Mouse (Mus musculus): ENCODE measurements around the gene Ccdc78. TPM values are rescaled to one million over a fixed set of nuclear protein-coding genes. Genes with fewer than 3 reads are reported as not detected.
"Not testable (repeated sequence)": the region's sequence is repeated elsewhere in the genome, so short reads cannot be mapped to it uniquely, and the experiment has no call there.

Ccdc78 gene
- total RNA-seq, 2 experiments from 2014 or later, result not detected

DNA sequence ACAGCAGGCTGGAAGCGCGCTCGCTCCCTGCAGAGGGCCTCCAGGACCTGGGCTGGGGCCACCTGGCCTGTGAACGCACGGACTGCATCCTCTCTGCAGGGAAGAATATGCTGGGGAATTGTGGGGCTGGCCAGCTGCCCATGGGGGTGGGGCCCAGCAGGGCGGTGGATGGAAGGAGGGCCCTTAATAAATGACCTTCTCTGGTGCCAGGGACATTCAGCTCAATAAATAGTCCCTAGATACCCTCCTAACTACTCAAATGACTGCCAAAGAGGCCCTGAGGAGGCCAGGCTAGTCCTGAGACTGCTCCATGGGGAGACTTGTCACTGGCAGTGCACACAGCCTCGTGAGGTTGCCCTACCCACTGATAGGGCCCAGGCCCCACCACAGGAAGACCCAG, 3.3 kb upstream of the Ccdc78 start:
- DNase-seq, result peak; percentile 36

DNA sequence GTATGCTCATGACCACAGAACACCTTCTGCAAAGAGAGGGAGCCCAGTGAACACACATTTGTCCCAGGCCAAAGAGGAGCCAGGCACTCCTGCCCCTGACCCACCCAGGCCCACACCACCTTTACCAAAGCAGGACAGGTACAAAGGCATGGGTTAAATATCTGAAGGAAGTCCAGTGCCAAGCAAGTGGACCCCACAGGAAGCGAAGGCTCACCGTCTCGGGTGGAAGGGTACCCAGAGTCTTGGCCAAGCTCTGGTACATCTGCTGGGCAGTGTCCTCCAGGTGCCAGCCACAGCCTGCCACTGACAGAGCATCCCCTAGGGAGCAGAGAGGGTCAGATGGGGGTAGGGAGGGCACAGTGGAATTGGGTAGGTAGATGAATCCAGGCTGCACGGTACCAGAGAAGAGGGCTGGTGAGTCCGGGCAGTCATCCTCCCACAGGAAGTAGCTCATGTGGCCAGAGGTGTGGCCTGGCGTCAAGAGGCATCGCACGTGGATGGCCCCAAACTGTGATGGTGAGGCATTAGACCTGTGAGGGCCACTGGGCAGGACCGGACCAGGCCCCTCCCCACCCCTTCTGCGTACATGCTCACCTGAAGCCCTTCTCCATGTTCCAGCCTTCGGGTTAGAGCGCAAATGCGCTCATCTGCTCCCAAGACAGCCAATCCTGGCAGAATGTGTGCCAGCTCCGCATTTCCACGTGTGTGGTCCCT, 2.4 kb upstream of the Ccdc78 start:
- no peak for DNase-seq

DNA sequence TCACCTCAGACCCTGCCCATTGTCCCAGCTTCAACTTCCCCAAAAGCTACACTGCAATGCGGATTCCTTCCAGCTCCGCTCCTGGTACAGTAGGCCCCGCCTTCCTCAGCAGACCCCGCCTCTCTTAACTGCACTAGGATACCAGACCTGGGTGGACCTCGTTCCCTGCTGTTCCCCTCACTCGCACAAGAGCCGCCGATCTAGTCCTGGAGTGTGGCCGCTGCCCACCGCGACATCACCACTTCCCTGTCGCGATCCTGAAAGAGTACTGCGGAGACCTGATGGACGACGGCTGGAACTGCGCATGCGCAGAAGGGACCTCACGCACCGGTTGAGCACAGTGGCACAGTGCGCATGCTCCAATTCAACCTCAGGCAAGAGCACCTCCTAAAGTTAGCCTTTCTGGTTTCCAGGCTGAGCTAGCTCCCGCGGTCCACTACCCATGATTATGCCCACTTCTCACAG, 1.1 kb upstream of the Ccdc78 start, which contains the start of gene Haghl:
Haghl (minus strand) TSS at position 393 of the 465 bp plus-strand sequence.
- peak; percentile 90 for DNase-seq

DNA sequence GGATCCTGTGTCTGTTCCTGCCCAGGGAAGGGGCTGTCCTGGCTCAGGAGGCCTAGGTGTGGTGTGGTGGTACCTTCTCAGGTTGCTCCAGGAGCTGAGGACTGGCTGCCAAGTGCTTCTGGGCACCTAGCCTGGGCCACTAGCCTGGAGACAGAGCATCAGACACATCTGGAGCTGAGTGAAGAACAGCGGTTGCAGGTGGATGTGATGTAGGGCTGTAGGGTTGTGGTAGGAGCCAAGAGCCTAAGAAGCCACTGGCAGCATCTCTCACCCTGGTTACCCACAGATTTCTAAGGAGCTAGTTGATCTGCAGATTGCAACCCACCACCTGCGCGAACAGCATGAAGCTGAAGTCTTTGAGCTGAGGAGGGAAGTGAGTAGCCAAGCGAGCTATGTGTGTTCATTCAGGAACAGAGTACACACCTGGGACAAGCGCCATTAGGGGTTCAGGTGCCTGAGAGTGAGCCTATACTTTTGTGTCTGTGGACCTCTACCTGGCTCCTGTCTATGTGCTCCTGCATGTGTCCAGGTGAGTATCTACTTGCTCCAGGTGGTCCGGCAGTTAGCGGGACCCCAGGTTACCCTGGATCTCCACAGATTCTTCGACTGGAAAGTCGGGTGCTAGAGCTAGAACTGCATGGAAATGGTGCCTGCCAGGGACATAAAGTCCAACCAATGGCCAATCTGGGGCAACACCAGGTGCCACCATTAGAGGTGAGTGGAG, 563 bp downstream of the Ccdc78 start:
- DNase-seq, result no peak

DNA sequence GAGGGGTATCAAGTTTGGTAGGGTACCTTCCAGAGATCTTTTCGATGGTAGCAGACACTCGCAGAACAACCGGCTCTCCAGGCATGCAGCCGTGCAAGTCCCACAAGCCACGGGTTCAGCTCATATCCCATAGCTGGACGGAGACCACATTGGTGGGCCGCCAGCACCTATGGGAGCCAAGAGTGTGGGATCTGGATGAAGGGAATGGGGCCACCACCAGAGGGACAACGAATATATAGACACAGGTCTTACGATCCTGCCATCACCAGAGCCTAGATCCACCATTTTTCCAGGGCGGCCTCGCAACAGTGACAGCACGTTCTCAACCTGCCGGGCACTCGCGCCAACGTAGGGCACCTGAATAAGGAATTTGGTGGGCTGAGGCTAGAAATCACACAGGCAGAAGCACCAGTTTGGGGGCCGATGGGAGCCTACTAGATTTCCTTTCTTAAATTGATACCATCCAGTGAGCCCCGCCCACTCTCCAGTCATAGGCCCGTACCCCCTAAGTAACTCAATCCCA, 5.0 kb downstream of the Ccdc78 start:
- DNase-seq, result no peak

DNA sequence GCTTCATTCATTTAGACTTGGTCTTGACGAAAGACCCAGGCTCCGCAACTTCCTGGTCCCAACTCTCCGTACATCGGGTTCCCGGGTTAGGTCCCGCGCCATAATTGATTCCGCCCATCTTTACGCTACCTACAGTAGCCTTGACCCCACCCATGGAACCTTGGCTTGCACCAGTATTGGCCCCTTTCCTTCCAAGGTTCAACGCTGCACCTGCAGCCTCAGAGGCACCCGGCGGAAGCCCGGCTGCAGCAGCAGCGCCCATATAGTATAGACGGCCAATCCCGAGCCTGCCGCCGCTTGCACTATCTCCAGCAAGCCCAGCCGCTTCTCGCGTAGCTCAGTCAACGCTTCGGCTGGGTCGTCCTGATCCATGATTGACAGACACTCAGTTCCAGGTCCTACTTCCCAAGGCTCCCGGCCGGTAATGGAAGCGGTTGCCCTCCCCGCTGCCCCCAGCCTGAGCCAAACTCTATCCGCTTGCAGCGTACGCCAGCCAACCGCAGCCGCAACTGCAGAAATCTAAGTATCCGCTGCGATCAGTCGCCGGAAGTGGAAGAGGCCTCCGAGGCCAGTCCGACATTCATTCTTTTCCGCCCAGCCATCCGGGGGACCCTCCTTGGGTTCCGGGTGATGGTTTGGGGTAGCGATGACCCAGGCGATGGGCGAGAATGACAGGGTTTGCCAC, 5.6 kb downstream of the Ccdc78 start:
- DNase-seq, result peak; percentile 77

DNA sequence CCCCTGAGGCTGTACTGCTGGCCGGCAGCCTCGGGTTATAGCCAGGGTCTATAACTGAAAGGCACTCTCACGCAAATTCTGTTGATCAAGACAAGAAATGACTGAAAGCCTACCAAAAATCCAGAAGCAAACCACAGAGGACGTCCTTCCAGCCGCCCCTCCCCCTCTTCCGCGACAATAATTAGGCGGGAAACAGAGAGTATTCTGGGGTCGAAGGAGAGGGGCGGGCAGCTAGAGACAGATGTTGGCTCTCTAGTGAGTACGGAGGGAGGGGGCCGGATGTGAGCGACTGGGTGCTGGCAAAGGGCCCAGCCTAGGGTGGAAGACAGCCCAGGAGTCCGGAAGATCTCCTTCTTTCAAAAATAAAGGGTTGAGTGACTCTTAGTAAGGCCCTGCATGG, 6.2 kb downstream of the Ccdc78 start, which contains the start of gene Fam173a:
Fam173a (minus strand) TSS at position 287 of the 400 bp plus-strand sequence.
- DNase-seq, result peak; percentile 76

DNA sequence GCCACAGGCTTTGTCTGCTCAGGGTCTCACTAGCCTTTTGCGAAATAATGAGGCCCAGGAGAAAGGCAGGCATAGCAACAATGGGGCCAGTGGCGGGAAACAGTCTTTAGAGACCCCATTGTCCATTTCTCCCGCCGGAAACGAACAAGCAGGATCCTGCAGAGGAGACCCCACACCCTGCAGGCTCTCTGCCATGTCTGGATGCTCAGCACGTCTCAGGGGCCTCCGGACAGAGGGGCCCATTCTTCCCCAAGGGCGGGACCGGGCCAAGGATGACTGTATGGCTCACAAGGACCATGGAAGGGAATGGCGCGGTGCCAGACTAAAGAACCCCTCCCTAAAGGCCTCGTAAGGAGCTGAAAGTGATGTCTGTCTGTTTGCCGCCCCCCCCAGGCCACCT, 7.8 kb downstream of the Ccdc78 start:
- DNase-seq, result no peak

DNA sequence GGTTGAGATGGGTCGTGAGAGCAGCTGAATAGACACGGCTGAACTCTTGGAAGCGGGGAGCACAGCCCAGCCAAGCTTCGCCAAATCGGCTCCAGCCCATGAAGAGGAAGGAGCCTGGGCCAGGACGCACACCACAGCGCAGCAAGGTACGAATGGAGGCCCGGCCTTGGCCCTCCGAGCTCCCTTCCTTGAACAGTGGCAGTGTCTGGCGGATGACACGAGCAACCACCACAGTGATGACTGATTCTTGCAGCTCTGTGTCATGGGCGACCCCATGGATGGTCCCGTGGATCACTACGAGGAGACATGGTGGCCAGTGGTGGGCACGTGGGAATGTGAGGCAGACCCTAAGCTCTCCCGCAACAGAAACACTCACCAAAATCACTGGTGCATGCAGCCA, 8.6 kb downstream of the Ccdc78 start:
- DNase-seq, result no peak

DNA sequence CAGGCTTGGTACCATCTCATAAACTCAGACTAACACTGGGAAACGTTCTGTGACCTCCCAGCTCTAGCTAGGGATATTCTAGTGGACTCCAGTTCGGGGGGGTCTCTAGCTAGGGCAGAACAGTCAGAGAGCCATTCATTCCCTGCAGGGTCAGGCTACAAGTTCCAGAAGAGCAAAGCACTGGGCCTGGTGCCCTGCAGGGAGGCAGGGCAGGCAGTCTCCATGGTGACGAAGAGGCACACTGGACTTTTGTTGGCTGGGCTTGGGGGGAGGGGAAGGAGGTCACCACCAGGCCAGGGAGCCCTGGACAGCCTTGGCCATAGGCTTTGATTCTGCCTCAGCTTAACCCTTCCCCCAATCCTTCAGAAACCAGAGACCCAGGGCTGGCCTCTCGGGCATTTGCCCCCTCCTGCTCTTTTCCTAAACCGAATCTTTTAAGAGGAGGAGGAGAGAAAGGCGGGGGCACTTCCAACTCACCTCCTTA, 9.3 kb downstream of the Ccdc78 start, which contains the start of gene AC134908.4:
AC134908.4 (minus strand) TSS at position 51 of the 484 bp plus-strand sequence.
- no peak for DNase-seq

DNA sequence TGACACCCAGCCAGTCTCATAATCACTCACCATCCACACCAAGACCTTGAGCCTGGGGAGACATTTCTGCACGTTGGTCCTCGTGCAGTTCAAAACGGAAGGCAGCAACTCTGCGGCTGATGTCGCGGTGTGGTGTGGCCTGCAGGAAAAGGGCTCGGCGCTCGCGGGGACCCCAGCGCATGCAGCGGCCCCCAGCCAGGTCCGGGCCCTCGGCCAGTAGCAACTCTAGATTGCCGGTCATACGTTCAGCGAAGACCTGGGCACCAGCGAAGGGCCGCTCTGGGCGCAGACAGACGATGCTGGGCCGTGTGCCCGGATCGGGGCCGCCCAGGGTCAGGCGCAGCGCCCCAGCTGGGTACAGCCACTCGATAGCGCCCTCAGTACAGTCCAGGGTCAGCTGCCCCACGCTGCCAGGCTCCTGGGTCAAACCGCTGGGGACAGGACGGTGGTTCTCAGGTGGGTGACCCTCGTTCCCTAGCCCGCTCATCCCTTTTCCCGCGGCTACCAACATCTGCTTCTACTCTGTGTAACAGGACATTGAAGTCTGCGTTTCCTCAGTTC, 9.9 kb downstream of the Ccdc78 start:
- DNase-seq, result peak; percentile 76

DNA sequence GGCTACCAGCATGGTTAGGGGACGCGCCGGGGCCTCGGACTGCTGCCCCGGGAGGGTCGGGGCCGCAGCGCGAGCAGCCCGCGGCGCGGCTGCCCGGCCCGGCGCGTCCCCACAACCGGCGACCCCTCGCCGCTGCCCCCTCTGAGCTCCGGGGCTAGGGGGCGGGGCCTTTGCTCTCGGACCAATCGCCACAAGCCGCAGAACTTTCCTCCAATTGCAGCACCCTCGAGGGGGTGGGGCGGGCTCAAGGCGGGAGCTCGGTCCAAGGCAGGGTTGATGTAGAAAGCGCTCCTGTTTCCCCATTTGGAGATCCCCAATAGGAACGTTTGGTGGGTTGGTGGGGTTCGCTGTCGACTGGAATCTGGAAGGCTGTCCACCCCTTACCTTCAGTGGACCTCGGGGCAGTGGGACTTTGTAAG, 10.6 kb downstream of the Ccdc78 start, which contains the start of gene Metrn:
Metrn (minus strand) TSS at position 186 of the 419 bp plus-strand sequence.
- peak; percentile 89 for DNase-seq

DNA sequence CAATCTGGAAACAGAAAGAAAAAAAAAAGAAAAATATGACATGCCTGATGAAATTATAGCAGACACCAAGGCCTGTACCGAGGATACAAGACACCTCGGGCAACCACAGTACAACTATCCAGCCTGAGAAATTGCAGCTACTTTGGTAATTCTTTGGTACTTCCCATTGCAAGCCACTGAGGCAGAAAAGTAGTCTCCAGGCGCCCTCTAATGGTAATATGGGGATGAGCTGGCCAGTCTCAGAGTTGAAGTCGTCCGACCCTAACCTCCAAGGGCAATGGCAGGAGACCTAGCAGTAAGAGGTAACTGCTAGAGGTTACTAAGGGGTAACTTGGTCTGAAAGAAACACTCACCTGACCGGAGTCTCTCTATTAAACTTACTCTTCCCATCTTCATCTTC, 14.6 kb downstream of the Ccdc78 start:
- DNase-seq, result no peak

DNA sequence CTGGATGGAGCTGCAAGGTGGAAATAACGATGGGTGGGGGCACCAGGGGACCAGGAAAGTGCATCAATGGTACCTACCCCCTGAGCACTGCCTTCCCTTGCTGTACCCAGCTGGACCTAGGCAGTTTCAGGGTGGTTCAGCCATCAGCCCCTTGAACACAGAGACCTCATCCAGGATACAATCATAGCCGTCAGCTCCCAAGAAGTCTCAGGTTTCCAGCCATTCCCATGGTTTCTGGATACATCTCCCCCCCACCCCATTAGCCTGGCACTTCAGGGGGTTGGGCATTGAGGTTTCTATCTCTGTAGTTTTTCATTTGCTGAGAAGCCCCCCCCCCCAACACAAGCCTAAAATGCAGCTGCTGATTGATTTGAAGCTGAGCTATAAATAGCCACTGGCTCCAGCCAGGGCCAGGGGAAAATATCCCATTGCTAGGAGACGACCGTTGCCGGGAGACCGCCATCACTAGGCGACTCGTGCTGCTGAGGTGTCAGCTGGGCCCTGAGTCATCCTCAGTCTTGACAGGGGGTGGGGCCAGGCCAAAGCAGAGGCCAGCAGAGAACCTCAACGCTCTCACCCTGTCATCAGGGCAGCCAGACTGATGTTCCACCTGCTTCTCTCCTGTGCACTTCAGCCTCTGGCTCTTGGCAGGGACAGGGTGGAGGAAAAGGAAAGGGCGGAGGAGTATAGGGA, 16.6 kb downstream of the Ccdc78 start:
- DNase-seq, result peak; percentile 55

DNA sequence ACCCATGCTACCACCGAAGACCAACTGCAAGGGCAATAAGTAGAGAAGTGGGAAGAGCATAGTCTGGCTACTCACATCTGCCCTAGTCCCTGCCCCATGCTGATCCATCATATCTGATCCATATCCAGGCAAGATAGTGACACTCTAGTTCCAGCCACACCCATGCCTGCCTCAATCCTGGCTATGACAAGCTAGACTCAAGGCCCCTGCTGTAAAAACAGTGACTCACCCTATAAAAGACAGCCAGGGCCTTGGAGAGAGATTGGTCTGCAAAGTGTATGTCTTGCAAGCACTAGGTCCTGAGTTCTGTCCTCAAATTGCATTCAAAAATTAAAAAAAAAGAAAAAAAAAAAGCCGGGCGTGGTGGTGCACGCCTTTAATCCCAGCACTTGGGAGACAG, 20.1 kb downstream of the Ccdc78 start:
- DNase-seq, result no peak

DNA sequence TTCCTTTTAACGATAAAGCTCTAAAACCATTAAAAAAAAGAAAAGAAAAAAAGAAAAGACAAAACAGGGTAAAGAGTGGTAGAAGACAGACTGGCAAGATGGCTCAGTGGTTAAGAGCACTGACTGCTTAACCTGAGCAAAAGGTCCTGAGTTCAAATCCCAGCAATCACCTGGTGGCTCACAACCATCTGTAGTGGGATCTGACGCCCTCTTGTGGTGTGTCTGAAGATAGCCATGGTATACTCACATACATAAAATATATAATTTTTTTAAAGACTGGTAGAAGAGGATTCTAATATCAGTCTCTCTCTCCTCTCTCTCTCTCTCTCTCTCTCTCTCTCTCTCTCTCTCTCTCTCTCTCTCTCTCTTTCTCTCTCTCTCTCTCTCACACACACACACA, 21.1 kb downstream of the Ccdc78 start:
- DNase-seq, result not testable (repeated sequence)

DNA sequence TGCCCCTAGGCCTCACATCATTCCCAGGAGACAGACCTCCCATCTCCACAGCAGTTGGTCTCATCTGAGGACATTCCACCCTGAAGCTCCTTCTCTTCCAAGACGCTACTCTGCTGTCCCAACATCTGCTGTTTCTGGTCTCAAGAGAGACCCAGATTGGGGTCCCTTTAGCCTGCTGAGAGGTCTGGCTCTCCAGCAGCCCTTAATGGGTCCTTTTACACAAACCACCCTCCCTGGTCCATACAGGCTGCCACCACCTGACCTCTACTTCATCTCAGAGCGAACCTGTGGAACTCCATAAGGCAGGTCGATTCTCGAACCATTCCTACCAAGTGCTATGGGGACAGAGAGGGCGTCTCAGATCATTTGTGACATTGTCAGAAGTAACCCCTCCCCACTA, 21.6 kb downstream of the Ccdc78 start:
- DNase-seq, result no peak

DNA sequence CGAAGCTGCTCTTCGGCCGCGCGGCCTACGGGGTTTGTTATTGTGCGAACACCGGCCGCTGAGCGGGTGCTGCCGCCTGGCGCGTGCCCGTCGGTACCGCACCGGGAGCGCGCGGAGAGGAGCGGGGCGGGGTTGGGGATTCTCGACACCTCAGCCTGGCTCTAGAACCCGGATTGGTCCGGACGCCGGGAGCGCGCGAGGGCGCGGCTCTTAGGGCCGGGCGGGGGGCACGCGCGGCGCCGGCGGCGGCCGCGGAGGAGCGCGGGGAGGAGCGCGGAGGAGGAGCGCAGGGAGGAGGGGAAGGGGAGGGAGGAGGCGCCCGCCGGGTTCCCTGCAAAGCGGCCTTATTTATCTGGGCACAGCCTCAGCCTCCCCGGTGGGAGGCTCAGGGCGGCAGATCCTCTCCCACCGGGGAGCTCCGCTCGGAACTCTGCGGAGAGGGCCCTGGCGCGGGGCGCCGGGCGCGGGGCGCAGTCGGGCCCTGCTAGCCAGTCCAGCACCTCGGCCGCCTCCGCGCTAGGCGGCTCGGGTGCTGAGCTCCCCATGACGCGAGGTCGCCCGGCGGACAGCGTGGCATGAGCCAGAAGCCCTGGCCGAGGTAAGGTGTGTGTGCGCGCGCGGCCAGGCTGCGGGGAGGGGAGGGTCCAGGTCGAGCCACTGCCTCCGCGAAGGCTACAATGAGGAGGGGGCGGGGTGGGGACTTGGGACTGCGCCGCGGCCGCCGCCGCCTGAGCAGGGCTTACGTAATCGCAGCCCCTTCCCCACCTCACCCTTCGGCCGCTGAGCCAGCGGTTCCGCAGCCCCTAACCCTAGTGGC, 22.6 kb downstream of the Ccdc78 start, which contains the start of gene Fbxl16:
Fbxl16 (plus strand) TSS at position 297 of the 817 bp plus-strand sequence.
- DNase-seq, result peak; percentile 55

DNA sequence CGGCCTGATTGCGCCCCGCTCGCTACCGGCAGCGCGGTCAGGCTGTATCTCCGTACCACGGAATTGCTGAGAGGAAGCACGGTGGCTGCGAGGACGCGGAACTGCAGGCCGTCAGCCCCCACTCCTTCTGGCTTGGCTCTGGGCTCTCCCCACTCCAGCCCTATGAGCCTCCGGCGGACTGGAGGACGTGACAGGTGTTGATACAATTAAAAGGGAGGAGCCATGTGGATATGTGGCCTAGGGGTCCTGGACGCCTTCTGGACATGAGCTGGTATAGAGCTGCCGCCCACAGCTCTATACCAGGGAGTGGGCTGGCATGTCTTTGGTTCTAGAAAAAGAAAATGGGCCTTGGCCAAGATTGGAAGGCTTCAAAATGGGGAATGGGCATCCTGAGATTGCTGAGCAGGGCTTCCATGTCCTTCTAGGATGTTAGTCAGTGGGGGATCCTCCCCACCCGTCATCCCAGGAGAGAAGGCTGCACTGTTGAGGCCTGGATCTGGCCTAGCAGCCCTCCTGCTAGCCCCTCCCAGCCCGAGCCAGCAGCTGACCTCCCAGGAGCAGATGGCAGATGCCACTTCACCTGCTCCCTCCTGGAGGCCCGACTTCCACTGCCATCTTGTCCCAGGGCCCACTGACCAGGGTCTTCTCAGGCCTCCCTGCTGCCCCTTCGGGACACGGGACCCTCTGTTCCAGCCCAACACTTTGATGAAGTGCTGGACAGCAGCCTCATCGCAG, 23.4 kb downstream of the Ccdc78 start:
- DNase-seq, result no peak

Data from gastrocnemius, postnatal 25 days (tissue).